ENCODE assay signal across 11 mouse cellular contexts in genomic region chr16:49288096-49288714, GRCm38 (mm10).
A peak's percentile ranks its signal among the peaks of the same experiment; 100 is the strongest.
DNase-seq lines count a peak whose midpoint lies in the region; ATAC-seq and TF ChIP-seq lines count a peak whose summit lies in the region.
"Had no signal": no experiment of that assay in that cellular context is flagged by ENCODE, and none has a peak within 500 bp of the region (broad histone marks: within the 10 kb centered on the region; RNA-seq: fewer than 3 reads in every experiment).

No protein-coding gene starts in this region.

- H3K9me3 ChIP-seq in kidney, embryonic 15.5 days (replicated peaks) = no peaks in the 10 kb centered on the region
- H3K9me3 ChIP-seq in liver, embryonic 11.5 days (ENCODE audit: control insufficient read depth, low read length) = no peaks in the 10 kb centered on the region

- H3K4me3 ChIP-seq in kidney, adult 2 months (ENCODE audit: insufficient read depth, low read depth, low read length) = no peak overlapping the region
- no peak overlapping the region for H3K4me3 ChIP-seq in kidney, embryonic 15.5 days (replicated peaks)
- no peak overlapping the region for H3K4me3 ChIP-seq in liver, embryonic 11.5 days (ENCODE audit: low read depth, low read length)
- H3K4me3 ChIP-seq: erythroblast, embryonic 14.5 days had no signal

- no peaks in the 10 kb centered on the region for H3K27me3 ChIP-seq in kidney, adult 2 months (replicated peaks; ENCODE audit: control insufficient read depth, insufficient read depth, low read length)
- H3K27me3 ChIP-seq in kidney, embryonic 15.5 days = no peaks in the 10 kb centered on the region
- H3K27me3 ChIP-seq in liver, embryonic 11.5 days (replicated peaks; ENCODE audit: control insufficient read depth, insufficient read depth, low read length) = no peaks in the 10 kb centered on the region

- TF ChIP-seq POLR2A in kidney, adult 2 months (IDR thresholded peaks at IDR 0.05; ENCODE audit: low read depth, low read length) = no peak

- H3K27ac ChIP-seq in kidney, adult 2 months (ENCODE audit: insufficient read depth, low read depth, low read length) = no peak overlapping the region
- no peak overlapping the region for H3K27ac ChIP-seq in kidney, embryonic 15.5 days
- H3K27ac ChIP-seq in liver, embryonic 11.5 days (ENCODE audit: low read depth, low read length) = no peak overlapping the region
- H3K27ac ChIP-seq: macrophage had no signal

- TF ChIP-seq CTCF in kidney, adult 2 months (conservative IDR thresholded peaks at IDR 0.05; ENCODE audit: insufficient read depth, insufficient read length, low read depth, low read length) = no peak

- H3K4me1 ChIP-seq in kidney, adult 2 months (ENCODE audit: control insufficient read depth, insufficient read depth, low read length) = no peaks in the 10 kb centered on the region
- H3K4me1 ChIP-seq in kidney, embryonic 15.5 days = no peaks in the 10 kb centered on the region
- H3K4me1 ChIP-seq in liver, embryonic 11.5 days (replicated peaks; ENCODE audit: control insufficient read depth, insufficient read depth, low read length) = no peaks in the 10 kb centered on the region

- no peak for ATAC-seq in kidney, embryonic 15.5 days (replicated peaks; ENCODE audit: low FRiP score)
- no peak for ATAC-seq in liver, embryonic 11.5 days (replicated peaks; ENCODE audit: low FRiP score)
- ATAC-seq: activated CD4-positive, CD25-positive, alpha-beta regulatory T cell, adult 4 months had no signal

- no peak overlapping the region for H3K4me2 ChIP-seq in kidney, embryonic 15.5 days
- H3K4me2 ChIP-seq in liver, embryonic 11.5 days = no peak overlapping the region

- no peak overlapping the region for H3K9ac ChIP-seq in kidney, embryonic 15.5 days
- no peak overlapping the region for H3K9ac ChIP-seq in liver, embryonic 11.5 days (ENCODE audit: low read depth, low read length)

- no peaks in the 10 kb centered on the region for H3K36me3 ChIP-seq in kidney, adult 2 months (ENCODE audit: control insufficient read depth, insufficient read depth, low read length)
- no peaks in the 10 kb centered on the region for H3K36me3 ChIP-seq in kidney, embryonic 15.5 days
- H3K36me3 ChIP-seq in liver, embryonic 11.5 days (ENCODE audit: control insufficient read depth, insufficient read depth, low read length) = no peaks in the 10 kb centered on the region

- WGBS in kidney, adult 2 months = 43% methylated on average over 4 of the region's 4 CpGs
- WGBS in kidney, embryonic 15.5 days = 63% methylated on average over 4 of the region's 4 CpGs
- 77% methylated on average over 4 of the region's 4 CpGs for WGBS in liver, embryonic 11.5 days

- DNase-seq in adrenal gland, postnatal 10 days = peak; percentile 16
- no peak for DNase-seq in adrenal gland, postnatal 4 days (ENCODE audit: low spot score in 2 of 2)
- peak; percentile 21 for DNase-seq in kidney, adult 2 months
- peak; percentile 93 for DNase-seq in Muller cell, postnatal 12 days (ENCODE audit: inconsistent ontology term)
- peak; percentile 64 for DNase-seq in layer of hippocampus, adult 9-11 months
- DNase-seq in liver, embryonic 11.5 days (ENCODE audit: low spot score) = no peak
- no peak for DNase-seq in yolk sac, embryonic 10.5 days (ENCODE audit: low spot score)

Comparison
In these comparisons a context has a peak if more than half of its experiments do, and no peak if none do; other contexts are left out.
1. DNase-seq: peak in adrenal gland, postnatal 10 days (single experiment), kidney, adult 2 months (single experiment), Muller cell, postnatal 12 days (single experiment) and layer of hippocampus, adult 9-11 months (single experiment); none in adrenal gland, postnatal 4 days (0 of 2), liver, embryonic 11.5 days (single experiment) and yolk sac, embryonic 10.5 days (single experiment).